Mouse (Mus musculus) CH12.LX (cell line): ENCODE results near the gene Tmem140. TPM values are rescaled to one million over a fixed set of nuclear protein-coding genes. Genes with fewer than 3 reads are reported as not detected.

Experiments used
- DNase-seq: peaks from one replicate; pipeline ENCODE4 v3.0.0-alpha.2; 2013; ENCODE audit errors: extremely low read depth
- H3K27ac ChIP-seq: 2 replicates; pipeline ENCODE4 v1.5.1; 2012; ENCODE audit warnings: low read depth, mild to moderate bottlenecking, control low read depth, moderate library complexity; ENCODE audit not compliant: insufficient read depth
- H3K27me3 ChIP-seq: replicated peaks from 2 replicates; pipeline ENCODE3; 2012; ENCODE audit warnings: inconsistent platforms
- H3K36me3 ChIP-seq, 2 experiments: replicated peaks in 1 of 2; 2 replicates each; pipeline versions ENCODE3 to v1.6.1; 2012; ENCODE audit warnings: inconsistent platforms in 1 of 2, low read length in 1 of 2, mild to moderate bottlenecking in 1 of 2, mixed read lengths in 1 of 2, moderate library complexity in 1 of 2; ENCODE audit not compliant: control insufficient read depth in 1 of 2, insufficient read depth in 1 of 2
- H3K4me1 ChIP-seq, 2 experiments: 2 replicates each; pipeline ENCODE4 v1.6.1; 2012; ENCODE audit warnings: inconsistent platforms in 1 of 2, moderate library complexity in 1 of 2; ENCODE audit not compliant: insufficient read depth in 2 of 2, control insufficient read depth in 1 of 2
- H3K4me2 ChIP-seq: 2 replicates; pipeline ENCODE4 v1.6.1; 2012; ENCODE audit warnings: low read depth, mild to moderate bottlenecking, control low read depth; ENCODE audit not compliant: poor library complexity, insufficient read depth, severe bottlenecking
- H3K4me3 ChIP-seq, 3 experiments: fragments of 150-350 bp in 1 of 3; sonication (generic) in 1 of 3; replicated peaks in 1 of 3; 2 replicates each; pipeline versions ENCODE3 to v1.5.1; 2011 to 2012; ENCODE audit warnings: low read depth in 2 of 3, low read length in 2 of 3, mild to moderate bottlenecking in 2 of 3, moderate library complexity in 2 of 3, control low read depth in 1 of 3, improper control_type of control experiment in 1 of 3, inconsistent platforms in 1 of 3, mixed read lengths in 1 of 3; ENCODE audit not compliant: poor library complexity in 1 of 3
- H3K79me2 ChIP-seq: replicated peaks from 2 replicates; pipeline ENCODE4 v1.6.1; 2012; ENCODE audit warnings: mild to moderate bottlenecking, moderate library complexity; ENCODE audit not compliant: control insufficient read depth, poor library complexity, insufficient read depth, severe bottlenecking; ENCODE audit errors: extremely low read depth
- H3K9ac ChIP-seq: 2 replicates; pipeline ENCODE4 v1.6.1; 2012; ENCODE audit warnings: low read depth, mild to moderate bottlenecking, control low read depth, moderate library complexity; ENCODE audit not compliant: insufficient read depth
- H3K9me3 ChIP-seq: replicated peaks from 2 replicates; pipeline ENCODE3; 2012; ENCODE audit warnings: low read length, inconsistent platforms, mixed read lengths
- BHLHE40 ChIP-seq: IDR thresholded peaks from 2 replicates; pipeline ENCODE4 v1.6.1; 2011; ENCODE audit warnings: mild to moderate bottlenecking, low read depth, low read length, improper control_type of control experiment
- CTCF ChIP-seq, 2 experiments: IDR thresholded peaks in 1 of 2; conservative IDR thresholded peaks in 1 of 2; 2 replicates each; pipeline ENCODE4 v1.5.1; 2011 to 2012; ENCODE audit warnings: low read depth in 2 of 2, low read length in 2 of 2, improper control_type of control experiment in 1 of 2, inconsistent platforms in 1 of 2, mild to moderate bottlenecking in 1 of 2, moderate library complexity in 1 of 2
- E2F4 ChIP-seq: IDR thresholded peaks from 2 replicates; pipeline ENCODE4 v1.6.1; 2011; ENCODE audit warnings: low read depth, low read length, improper control_type of control experiment; ENCODE audit not compliant: insufficient replicate concordance
- ELF1 ChIP-seq: IDR thresholded peaks from 2 replicates; pipeline ENCODE4 v1.6.1; 2014; ENCODE audit warnings: low read depth, mild to moderate bottlenecking, inconsistent platforms, low read length, improper control_type of control experiment
- EP300 ChIP-seq: IDR thresholded peaks from 2 replicates; pipeline ENCODE4 v1.6.1; 2011; ENCODE audit warnings: low read length, improper control_type of control experiment
- ETS1 ChIP-seq: conservative IDR thresholded peaks from 2 replicates; pipeline ENCODE4 v1.6.1; 2012; ENCODE audit warnings: low read depth, mild to moderate bottlenecking, inconsistent platforms, low read length, improper control_type of control experiment, moderate library complexity
- GABPA ChIP-seq: IDR thresholded peaks from 2 replicates; pipeline ENCODE4 v1.6.1; 2012; ENCODE audit warnings: low read depth, low read length, improper control_type of control experiment, inconsistent platforms; ENCODE audit not compliant: insufficient replicate concordance
- JUN ChIP-seq: IDR thresholded peaks from 2 replicates; pipeline ENCODE4 v1.6.1; 2011; ENCODE audit warnings: low read depth, mild to moderate bottlenecking, low read length, improper control_type of control experiment, moderate library complexity; ENCODE audit not compliant: insufficient read depth
- JUND ChIP-seq: conservative IDR thresholded peaks from 2 replicates; pipeline ENCODE4 v1.6.1; 2011; ENCODE audit warnings: low read depth, low read length, improper control_type of control experiment
- KAT2A ChIP-seq: IDR thresholded peaks from 2 replicates; pipeline ENCODE4 v1.6.1; 2012; ENCODE audit warnings: low read length, improper control_type of control experiment, inconsistent platforms; ENCODE audit not compliant: insufficient replicate concordance
- MXI1 ChIP-seq: IDR thresholded peaks from 2 replicates; pipeline ENCODE4 v1.6.1; 2011; ENCODE audit warnings: mild to moderate bottlenecking, low read depth, low read length, improper control_type of control experiment
- MYC ChIP-seq: IDR thresholded peaks from 2 replicates; pipeline ENCODE4 v1.6.1; 2011; ENCODE audit warnings: low read depth, mild to moderate bottlenecking, improper control_type of control experiment, low read length
- NELFE ChIP-seq: IDR thresholded peaks from 2 replicates; pipeline ENCODE4 v1.6.1; 2011; ENCODE audit warnings: low read depth, low read length, improper control_type of control experiment
- POLR2A ChIP-seq: IDR thresholded peaks from 2 replicates; pipeline ENCODE4 v1.6.1; 2011; ENCODE audit warnings: low read depth, mild to moderate bottlenecking, improper control_type of control experiment, low read length
- POLR2AphosphoS2 ChIP-seq: IDR thresholded peaks from 2 replicates; pipeline ENCODE4 v1.6.1; 2011; ENCODE audit warnings: low read depth, low read length, improper control_type of control experiment
- RAD21 ChIP-seq: IDR thresholded peaks from 2 replicates; pipeline ENCODE4 v1.6.1; 2011; ENCODE audit warnings: low read depth, mild to moderate bottlenecking, low read length, improper control_type of control experiment, moderate library complexity
- SIN3A ChIP-seq: IDR thresholded peaks from 2 replicates; pipeline ENCODE4 v1.6.1; 2012; ENCODE audit warnings: low read length, improper control_type of control experiment, inconsistent platforms
- SMC3 ChIP-seq: IDR thresholded peaks from 2 replicates; pipeline ENCODE4 v1.6.1; 2011; ENCODE audit warnings: low read depth, low read length, improper control_type of control experiment
- TCF12 ChIP-seq: IDR thresholded peaks from 2 replicates; pipeline ENCODE4 v1.6.1; 2014; ENCODE audit warnings: low read depth, mild to moderate bottlenecking, inconsistent platforms, low read length, improper control_type of control experiment
- UBTF ChIP-seq: IDR thresholded peaks from 2 replicates; pipeline ENCODE4 v1.6.1; 2012; ENCODE audit warnings: low read depth, mild to moderate bottlenecking, inconsistent platforms, low read length, improper control_type of control experiment, moderate library complexity
- ZC3H11A ChIP-seq: IDR thresholded peaks from 2 replicates; pipeline ENCODE4 v1.6.1; 2012; ENCODE audit warnings: low read depth, mild to moderate bottlenecking, inconsistent platforms, low read length, improper control_type of control experiment
- ZKSCAN1 ChIP-seq: IDR thresholded peaks from 2 replicates; pipeline ENCODE4 v1.6.1; 2012; ENCODE audit warnings: low read depth, inconsistent platforms, low read length, improper control_type of control experiment, borderline replicate concordance
- ZNF384 ChIP-seq: IDR thresholded peaks from 2 replicates; pipeline ENCODE4 v1.6.1; 2012; ENCODE audit warnings: low read depth, low read length, improper control_type of control experiment, inconsistent platforms
- dilution Hi-C: fragments of 300-500 bp; cut with MboI; formaldehyde crosslinking; loops from 2 replicates; pipeline ENCODE4 v1.14.3; 2020; ENCODE audit warnings: low sequenced_read_pairs; ENCODE audit not compliant: extremely low pct_unique_long_range_greater_than_20kb, extremely low pct_ligation_motif_present
- in situ Hi-C: fragments of 300-500 bp; cut with MboI; formaldehyde crosslinking; loops from 3 replicates; pipeline ENCODE4 v1.14.3; 2019; ENCODE audit warnings: low sequenced_read_pairs, low pct_ligation_motif_present, low pct_unique_long_range_greater_than_20kb, mixed read lengths
- polyA plus RNA-seq: library from polyadenylated mRNA; unstranded; fragments of >175 nt; gene quantifications from 2 replicates; pipeline ENCODE4 v1.2.1, GENCODE M21; 2012; ENCODE audit warnings: low read depth; ENCODE audit not compliant: insufficient read length
- total RNA-seq, 2 experiments: library from RNA; depleted of rRNA; stranded (reverse); fragments of 300-350 nt in 1 of 2; fragments of >200 nt in 1 of 2; gene quantifications; 2 replicates each; pipeline ENCODE4 v1.2.3; 2012 to 2014

The Tmem140 gene
- total and polyA plus RNA-seq, 3 experiments = 1.2 to 3.6 (median 2.8) TPM

GRCm38 (mm10) chr6:34889185-34889584, 26.2 kb downstream of the Tmem140 start:
- H3K4me1 ChIP-seq = peaks cover 0 to 4% of the 10 kb centered on the region in 2 experiments; a peak in 1 of 4 replicates
- no peak for TF ChIP-seq JUN
- no peak for TF ChIP-seq ZKSCAN1
- no peak for TF ChIP-seq POLR2A
- TF ChIP-seq SMC3 = no peak
- TF ChIP-seq EP300 = no peak
- no peak for TF ChIP-seq ZNF384
- TF ChIP-seq NELFE = no peak
- no peak for TF ChIP-seq GABPA
- TF ChIP-seq CTCF (conservative IDR thresholded peaks at IDR 0.05 in 1 of 2, IDR thresholded peaks at IDR 0.05 in 1 of 2; ENCODE audit: low read depth in 2 of 2, low read length in 2 of 2) = no peak
- H3K36me3 ChIP-seq = peaks cover 75 to 93% of the 10 kb centered on the region in 2 experiments
- dilution Hi-C loops (no loop called here), in situ Hi-C loops (no loop called here)
- H3K4me2 ChIP-seq = no peak overlapping the region
- no peaks in the 10 kb centered on the region for H3K27me3 ChIP-seq
- no peak for DNase-seq
- no peak overlapping the region for H3K27ac ChIP-seq
- no peaks in the 10 kb centered on the region for H3K79me2 ChIP-seq
- no peak overlapping the region for H3K4me3 ChIP-seq
- H3K9me3 ChIP-seq = no peaks in the 10 kb centered on the region
- H3K9ac ChIP-seq = no peak overlapping the region

- H3K4me3 ChIP-seq = no peak overlapping the region
- no peaks in the 10 kb centered on the region for H3K27me3 ChIP-seq
- no peaks in the 10 kb centered on the region for H3K9me3 ChIP-seq
- H3K79me2 ChIP-seq = no peaks in the 10 kb centered on the region
- H3K36me3 ChIP-seq = peaks cover 63 to 95% of the 10 kb centered on the region in 2 experiments
- H3K9ac ChIP-seq = no peak overlapping the region
- no peak for TF ChIP-seq BHLHE40
- no peak for TF ChIP-seq ETS1
- TF ChIP-seq SMC3 = no peak
- no peak for TF ChIP-seq ZC3H11A
- no peak for TF ChIP-seq UBTF
- TF ChIP-seq ELF1 = no peak
- TF ChIP-seq ZKSCAN1 = no peak
- no peak for TF ChIP-seq MYC
- TF ChIP-seq CTCF (conservative IDR thresholded peaks at IDR 0.05 in 1 of 2, IDR thresholded peaks at IDR 0.05 in 1 of 2; ENCODE audit: low read depth in 2 of 2, low read length in 2 of 2) = no peak
- TF ChIP-seq POLR2AphosphoS2 = no peak
- no peak for TF ChIP-seq TCF12
- TF ChIP-seq GABPA = no peak
- no peak for TF ChIP-seq RAD21
- no peak for TF ChIP-seq MXI1
- no peak for TF ChIP-seq SIN3A
- TF ChIP-seq KAT2A = no peak
- no peak for TF ChIP-seq E2F4
- TF ChIP-seq JUND = no peak
- DNase-seq = no peak
- H3K4me1 ChIP-seq = peaks cover 0 to 4% of the 10 kb centered on the region in 2 experiments; a peak in 1 of 4 replicates
- dilution Hi-C loops = no loop called here
- in situ Hi-C loops = no loop called here
- H3K4me2 ChIP-seq = no peak overlapping the region
- H3K27ac ChIP-seq = no peak overlapping the region
Measured at GRCm38 (mm10) chr6:34895569-34895968, 32.6 kb downstream of the Tmem140 start.
